Mouse (Mus musculus): ENCODE results near the gene Alpk1. TPM values are rescaled to one million over a fixed set of nuclear protein-coding genes. Genes with fewer than 3 reads are reported as not detected.

The Alpk1 gene
- polyA plus RNA-seq, 1 experiment from 2014 or later = 0.85 TPM

GRCm38 (mm10) chr3:127791595-127792561 is 11.6 kb upstream of the Alpk1 start:
- Histone ChIP-seq H3K4me3 (ENCODE audit: low read depth, low read length) (peak overlapping the region; percentile 76), H3K9ac (ENCODE audit: low read depth, low read length) (no peak overlapping the region), H3K27ac (ENCODE audit: low read depth, low read length) (0 out of 2 replicates have a peak overlapping the region, but pooled peaks have one; percentile 95), H3K27me3 (replicated peaks; ENCODE audit: control insufficient read depth, insufficient read depth, low read length) (no peaks in the 10 kb centered on the region), H3K4me1 (replicated peaks; ENCODE audit: control insufficient read depth, insufficient read depth, low read length) (0 out of 2 replicates have a peak, but pooled peaks cover 2% of the 10 kb centered on the region), H3K4me2 (replicated peaks; ENCODE audit: low read depth) (peak overlapping the region; percentile 94), H3K9me3 (ENCODE audit: control insufficient read depth) (no peaks in the 10 kb centered on the region), H3K36me3 (ENCODE audit: control insufficient read depth, insufficient read depth) (peaks cover 12% of the 10 kb centered on the region; the same call in 1 of the 2 replicates)
- no peak for TF ChIP-seq CTCF (IDR thresholded peaks at IDR 0.05; ENCODE audit: low read depth)
- 33% methylated on average over 4 of the region's 4 CpGs for WGBS
- peak; percentile 11; the same call in 1 of the 2 replicates for ATAC-seq

GRCm38 (mm10) chr3:127791056-127791483 is 10.7 kb upstream of the Alpk1 start:
- Histone ChIP-seq H3K4me3 (ENCODE audit: low read depth, low read length) (peak overlapping the region; percentile 76), H3K27ac (ENCODE audit: low read depth, low read length) (peak overlapping the region; percentile 95; the same call in 1 of the 2 replicates), H3K9ac (ENCODE audit: low read depth, low read length) (peak overlapping the region; percentile 64), H3K4me1 (replicated peaks; ENCODE audit: control insufficient read depth, insufficient read depth, low read length) (0 out of 2 replicates have a peak, but pooled peaks cover 2% of the 10 kb centered on the region), H3K4me2 (replicated peaks; ENCODE audit: low read depth) (peak overlapping the region; percentile 94), H3K27me3 (replicated peaks; ENCODE audit: control insufficient read depth, insufficient read depth, low read length) (no peaks in the 10 kb centered on the region), H3K36me3 (ENCODE audit: control insufficient read depth, insufficient read depth) (peaks cover 5% of the 10 kb centered on the region; the same call in 1 of the 2 replicates), H3K9me3 (ENCODE audit: control insufficient read depth) (no peaks in the 10 kb centered on the region)
- under 1% methylated on average over 15 of the region's 15 CpGs for WGBS
- no peak for ATAC-seq
- no peak for TF ChIP-seq CTCF (IDR thresholded peaks at IDR 0.05; ENCODE audit: low read depth)

- WGBS = under 1% methylated on average over 36 of the region's 36 CpGs
Observed at GRCm38 (mm10) chr3:127790234-127791055, 10.1 kb upstream of the Alpk1 start.

GRCm38 (mm10) chr3:127789500-127790191 is 9.3 kb upstream of the Alpk1 start, which contains the start of gene Tifa:
Gene Tifa, plus strand, starts transcription at chr3:127789805.
- peak; percentile 58 for ATAC-seq
- peak; percentile 35; the same call in 1 of the 2 replicates for TF ChIP-seq CTCF (IDR thresholded peaks at IDR 0.05; ENCODE audit: low read depth)
- no peaks in the 10 kb centered on the region for H3K27me3 ChIP-seq (replicated peaks; ENCODE audit: control insufficient read depth, insufficient read depth, low read length)
- no peaks in the 10 kb centered on the region for H3K9me3 ChIP-seq (ENCODE audit: control insufficient read depth)
- H3K4me1 ChIP-seq (replicated peaks; ENCODE audit: control insufficient read depth, insufficient read depth, low read length) = 0 out of 2 replicates have a peak, but pooled peaks cover 2% of the 10 kb centered on the region
- peak within 1 kb of the TSS; percentile 95 for H3K27ac ChIP-seq (ENCODE audit: low read depth, low read length)
- peak within 1 kb of the TSS; percentile 79 for H3K9ac ChIP-seq (ENCODE audit: low read depth, low read length)
- peak within 1 kb of the TSS; percentile 76 for H3K4me3 ChIP-seq (ENCODE audit: low read depth, low read length)
- H3K4me2 ChIP-seq (replicated peaks; ENCODE audit: low read depth) = peak within 1 kb of the TSS; percentile 94
- H3K36me3 ChIP-seq (ENCODE audit: control insufficient read depth, insufficient read depth) = peaks cover under 1% of the 10 kb centered on the region; the same call in 1 of the 2 replicates
- under 1% methylated on average over 44 of the region's 44 CpGs for WGBS

More at GRCm38 (mm10) chr3:127790234-127791055, 10.1 kb upstream of the Alpk1 start:
- Histone ChIP-seq H3K9ac (ENCODE audit: low read depth, low read length) (peak overlapping the region; percentile 79), H3K4me3 (ENCODE audit: low read depth, low read length) (peak overlapping the region; percentile 76), H3K27me3 (replicated peaks; ENCODE audit: control insufficient read depth, insufficient read depth, low read length) (no peaks in the 10 kb centered on the region), H3K27ac (ENCODE audit: low read depth, low read length) (peak overlapping the region; percentile 95), H3K36me3 (ENCODE audit: control insufficient read depth, insufficient read depth) (peaks cover 5% of the 10 kb centered on the region; the same call in 1 of the 2 replicates), H3K4me2 (replicated peaks; ENCODE audit: low read depth) (peak overlapping the region; percentile 94), H3K4me1 (replicated peaks; ENCODE audit: control insufficient read depth, insufficient read depth, low read length) (0 out of 2 replicates have a peak, but pooled peaks cover 2% of the 10 kb centered on the region), H3K9me3 (ENCODE audit: control insufficient read depth) (no peaks in the 10 kb centered on the region)
- no peak for TF ChIP-seq CTCF (IDR thresholded peaks at IDR 0.05; ENCODE audit: low read depth)
- ATAC-seq = peak; percentile 39; the same call in 1 of the 2 replicates

- Histone ChIP-seq H3K4me3 (ENCODE audit: low read depth, low read length) (peak overlapping the region; percentile 76), H3K27me3 (replicated peaks; ENCODE audit: control insufficient read depth, insufficient read depth, low read length) (no peaks in the 10 kb centered on the region), H3K27ac (ENCODE audit: low read depth, low read length) (peak overlapping the region; percentile 95), H3K4me2 (replicated peaks; ENCODE audit: low read depth) (peak overlapping the region; percentile 94), H3K9me3 (ENCODE audit: control insufficient read depth) (no peaks in the 10 kb centered on the region), H3K4me1 (replicated peaks; ENCODE audit: control insufficient read depth, insufficient read depth, low read length) (0 out of 2 replicates have a peak, but pooled peaks cover 2% of the 10 kb centered on the region), H3K36me3 (ENCODE audit: control insufficient read depth, insufficient read depth) (no peaks in the 10 kb centered on the region; the same call in 1 of the 2 replicates), H3K9ac (ENCODE audit: low read depth, low read length) (peak overlapping the region; percentile 79)
- no peak for TF ChIP-seq CTCF (IDR thresholded peaks at IDR 0.05; ENCODE audit: low read depth)
- 15% methylated on average over 8 of the region's 8 CpGs for whole genome bisulfite sequencing
- peak; percentile 21 for ATAC-seq
Observed at GRCm38 (mm10) chr3:127788919-127789318, 8.6 kb upstream of the Alpk1 start.

Data from intestine, postnatal 0 days (tissue).